Mouse (Mus musculus): ENCODE measurements at regions not wholly inside any gene's neighbourhood (a gene's known extent, or its start where the extent isn't known, plus 50 kb on each side); places are given as distances from the start of the nearest gene placed in this dataset.

DNA sequence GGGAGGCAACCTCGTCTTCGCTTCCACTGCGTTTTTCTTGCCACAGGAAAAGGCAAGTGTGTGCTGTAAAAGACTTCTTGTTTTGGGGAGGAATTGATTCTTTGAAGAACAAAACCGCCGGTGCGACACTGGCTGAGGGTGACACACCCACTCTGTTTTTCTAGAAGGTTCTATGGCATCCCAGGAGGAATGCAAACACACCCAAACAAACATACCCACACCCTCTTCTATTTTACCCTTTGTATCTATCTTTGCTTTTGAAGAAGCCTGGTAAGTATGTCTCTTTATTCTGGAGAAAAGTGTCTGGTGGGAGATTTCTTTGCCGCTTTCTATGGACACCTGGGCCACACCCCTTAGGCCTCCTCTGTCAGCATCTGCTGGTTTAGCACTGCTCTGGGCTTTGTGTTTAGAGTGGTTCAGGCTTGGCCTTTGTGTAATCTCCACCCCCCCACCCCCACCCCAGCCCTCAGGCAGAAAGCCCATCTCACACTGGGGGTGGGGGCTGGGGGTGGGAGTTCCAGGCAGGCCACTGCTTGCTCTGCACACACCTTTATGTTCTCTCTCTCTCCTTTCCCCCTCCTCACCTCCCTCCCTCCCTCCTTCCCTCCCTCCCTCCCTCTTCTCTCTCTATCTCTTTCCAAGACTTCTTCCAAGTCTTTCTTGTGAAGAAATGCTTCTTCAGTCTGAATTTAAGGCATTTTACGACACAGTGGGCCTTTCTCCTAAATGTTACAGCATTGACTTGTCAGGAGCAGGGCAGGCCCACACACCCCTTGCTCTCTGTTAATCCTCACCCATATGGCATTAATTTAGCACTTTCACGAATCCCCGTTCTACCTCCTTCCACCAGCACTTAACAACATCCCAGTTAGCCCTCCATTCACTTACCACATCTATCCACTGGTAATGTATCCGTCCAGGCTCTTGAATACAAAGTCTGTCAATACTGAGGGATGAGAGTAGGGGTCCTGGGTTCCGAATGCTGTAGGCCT lies 83.2 kb upstream of the Cops8 start:
- Histone ChIP-seq H3K9me3 (ENCODE audit: low read length) (no peaks in the 10 kb centered on the region), H3K4me2 (ENCODE audit: low read depth) (no peak overlapping the region), H3K4me3 (ENCODE audit: low read depth, low read length) (no peak overlapping the region), H3K36me3 (ENCODE audit: insufficient read depth) (no peaks in the 10 kb centered on the region), H3K27me3 (ENCODE audit: insufficient read depth, low read length) (no peaks in the 10 kb centered on the region), H3K4me1 (ENCODE audit: insufficient read depth) (no peaks in the 10 kb centered on the region), H3K9ac (no peak overlapping the region), H3K27ac (ENCODE audit: low read depth, low read length) (no peak overlapping the region)
- no peak for TF ChIP-seq CTCF (IDR thresholded peaks at IDR 0.05; ENCODE audit: low read depth)
- 65% methylated on average over 12 of the region's 12 CpGs for WGBS
- ATAC-seq = no peak
- DNase-seq = no peak

DNA sequence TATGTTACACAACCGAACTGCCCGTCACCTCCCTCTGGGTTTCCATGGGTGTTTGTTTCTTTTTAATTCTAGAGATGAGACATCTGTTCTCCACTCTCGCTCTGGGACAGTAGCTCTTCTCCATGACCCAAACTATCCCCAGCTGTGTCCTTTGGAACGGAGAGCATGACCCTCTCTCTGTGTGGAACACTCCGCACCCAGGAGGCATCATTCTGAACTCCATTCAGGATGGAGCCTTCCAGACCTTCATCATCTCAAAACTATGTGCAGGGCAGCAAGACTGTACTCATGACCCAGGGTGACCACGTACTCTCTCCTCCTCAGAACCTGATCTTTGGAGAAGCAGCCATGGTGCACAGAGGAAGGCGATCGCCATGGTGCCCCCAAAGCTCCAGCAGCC lies 80.5 kb upstream of the Cops8 start:
- Histone ChIP-seq H3K4me2 (ENCODE audit: low read depth) (no peak overlapping the region), H3K27me3 (ENCODE audit: insufficient read depth, low read length) (no peaks in the 10 kb centered on the region), H3K9me3 (ENCODE audit: low read length) (no peaks in the 10 kb centered on the region), H3K4me3 (ENCODE audit: low read depth, low read length) (no peak overlapping the region), H3K4me1 (ENCODE audit: insufficient read depth) (no peaks in the 10 kb centered on the region), H3K27ac (ENCODE audit: low read depth, low read length) (no peak overlapping the region), H3K36me3 (ENCODE audit: insufficient read depth) (no peaks in the 10 kb centered on the region), H3K9ac (no peak overlapping the region)
- no peak for TF ChIP-seq CTCF (IDR thresholded peaks at IDR 0.05; ENCODE audit: low read depth)
- 93% methylated on average over 8 of the region's 8 CpGs for WGBS
- DNase-seq (no peak), ATAC-seq (no peak)

DNA sequence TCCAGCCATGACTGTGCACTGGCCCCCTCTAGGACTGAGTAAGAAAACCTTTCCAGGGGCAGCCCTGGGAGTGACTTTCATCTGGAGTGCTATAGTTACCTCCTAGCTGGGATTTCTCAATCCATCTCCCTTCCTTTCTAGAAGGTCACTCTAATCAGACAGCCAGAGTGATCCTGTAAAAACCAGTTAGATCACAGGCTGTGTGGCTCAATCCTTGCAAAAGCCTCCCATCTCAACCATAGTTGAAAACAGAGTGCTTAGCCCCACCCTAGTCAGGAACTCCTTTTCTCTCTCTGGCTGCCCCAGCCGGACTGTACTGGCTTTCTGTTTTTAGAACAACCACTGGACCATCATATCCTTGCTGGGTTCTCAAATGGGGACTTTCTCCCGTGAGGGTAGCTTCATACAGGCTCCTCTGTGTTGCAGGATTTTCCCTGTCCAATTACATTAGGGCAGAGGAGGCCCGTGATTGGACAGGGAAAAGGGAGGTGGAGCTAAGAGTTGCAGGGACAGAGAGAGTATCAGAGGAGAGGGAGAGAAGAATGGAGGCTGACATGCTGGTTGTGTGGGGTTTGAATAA lies 78.0 kb upstream of the Cops8 start:
- Histone ChIP-seq H3K9ac (no peak overlapping the region), H3K4me2 (ENCODE audit: low read depth) (no peak overlapping the region), H3K27ac (ENCODE audit: low read depth, low read length) (no peak overlapping the region), H3K4me3 (ENCODE audit: low read depth, low read length) (no peak overlapping the region), H3K36me3 (ENCODE audit: insufficient read depth) (no peaks in the 10 kb centered on the region), H3K27me3 (ENCODE audit: insufficient read depth, low read length) (no peaks in the 10 kb centered on the region), H3K9me3 (ENCODE audit: low read length) (no peaks in the 10 kb centered on the region), H3K4me1 (ENCODE audit: insufficient read depth) (no peaks in the 10 kb centered on the region)
- ATAC-seq (no peak), DNase-seq (no peak)
- 32% methylated on average over 3 of the region's 3 CpGs for WGBS
- no peak for TF ChIP-seq CTCF (IDR thresholded peaks at IDR 0.05; ENCODE audit: low read depth)

DNA sequence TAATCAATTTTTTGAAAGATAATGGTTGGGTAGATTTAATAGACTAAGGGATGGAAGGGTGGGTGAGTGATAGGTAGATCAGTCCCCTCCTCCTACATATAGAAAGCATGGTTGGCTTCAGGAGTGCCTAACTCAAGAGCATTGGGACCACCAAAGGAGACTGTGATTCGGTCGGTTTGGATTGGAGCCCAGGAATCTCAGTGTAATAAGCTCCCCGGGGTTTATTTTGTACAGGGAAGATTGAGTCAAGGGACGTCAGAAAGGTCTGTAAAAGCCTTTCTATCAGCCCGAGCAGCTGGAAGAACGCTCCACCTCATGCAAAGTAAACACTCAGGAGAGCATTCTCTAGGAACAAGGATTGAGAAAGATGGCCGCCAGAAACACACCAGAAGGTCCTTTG lies 76.5 kb upstream of the Cops8 start:
- no peak overlapping the region for H3K27ac ChIP-seq (ENCODE audit: low read depth, low read length)
- no peaks in the 10 kb centered on the region for H3K9me3 ChIP-seq (ENCODE audit: low read length)
- H3K4me1 ChIP-seq (ENCODE audit: insufficient read depth) = no peaks in the 10 kb centered on the region
- H3K36me3 ChIP-seq (ENCODE audit: insufficient read depth) = no peaks in the 10 kb centered on the region
- no peak overlapping the region for H3K4me3 ChIP-seq (ENCODE audit: low read depth, low read length)
- TF ChIP-seq CTCF (IDR thresholded peaks at IDR 0.05; ENCODE audit: low read depth) = no peak
- H3K4me2 ChIP-seq (ENCODE audit: low read depth) = no peak overlapping the region
- 46% methylated on average over 7 of the region's 7 CpGs for WGBS
- DNase-seq (no peak), ATAC-seq (no peak)
- no peak overlapping the region for H3K9ac ChIP-seq
- H3K27me3 ChIP-seq (ENCODE audit: insufficient read depth, low read length) = no peaks in the 10 kb centered on the region

- H3K9ac ChIP-seq = no peak overlapping the region
- no peak overlapping the region for H3K4me2 ChIP-seq (ENCODE audit: low read depth)
- no peaks in the 10 kb centered on the region for H3K4me1 ChIP-seq (ENCODE audit: insufficient read depth)
- no peaks in the 10 kb centered on the region for H3K27me3 ChIP-seq (ENCODE audit: insufficient read depth, low read length)
- WGBS = 60% methylated on average over 11 of the region's 11 CpGs
- no peaks in the 10 kb centered on the region for H3K36me3 ChIP-seq (ENCODE audit: insufficient read depth)
- no peak for ATAC-seq
- H3K4me3 ChIP-seq (ENCODE audit: low read depth, low read length) = no peak overlapping the region
- H3K27ac ChIP-seq (ENCODE audit: low read depth, low read length) = no peak overlapping the region
- no peaks in the 10 kb centered on the region for H3K9me3 ChIP-seq (ENCODE audit: low read length)
- TF ChIP-seq CTCF (IDR thresholded peaks at IDR 0.05; ENCODE audit: low read depth) = no peak
- DNase-seq = no peak
Measured at GRCm38 (mm10) chr1:90527947-90528717, 74.6 kb upstream of the Cops8 start.

GRCm38 (mm10) chr1:90533481-90533880 lies 69.3 kb upstream of the Cops8 start:
- TF ChIP-seq CTCF (IDR thresholded peaks at IDR 0.05; ENCODE audit: low read depth) = no peak
- no peak for ATAC-seq

More at GRCm38 (mm10) chr1:90533481-90533880, 69.3 kb upstream of the Cops8 start:
- 89% methylated on average over 6 of the region's 6 CpGs for WGBS
- DNase-seq = no peak
- H3K27ac ChIP-seq (ENCODE audit: low read depth, low read length) = no peak overlapping the region
- H3K9me3 ChIP-seq (ENCODE audit: low read length) = no peaks in the 10 kb centered on the region
- H3K27me3 ChIP-seq (ENCODE audit: insufficient read depth, low read length) = no peaks in the 10 kb centered on the region
- no peaks in the 10 kb centered on the region for H3K4me1 ChIP-seq (ENCODE audit: insufficient read depth)
- no peak overlapping the region for H3K4me2 ChIP-seq (ENCODE audit: low read depth)
- no peaks in the 10 kb centered on the region for H3K36me3 ChIP-seq (ENCODE audit: insufficient read depth)
- no peak overlapping the region for H3K9ac ChIP-seq
- no peak overlapping the region for H3K4me3 ChIP-seq (ENCODE audit: low read depth, low read length)

All from forebrain, postnatal 0 days (tissue).